Mouse (Mus musculus) kidney, adult 2 months (tissue): Measurements from ENCODE around the gene Adamtsl3. TPM values are rescaled to one million over a fixed set of nuclear protein-coding genes. Genes with fewer than 3 reads are reported as not detected.

Experiments used
- DNase-seq: peaks from one replicate; pipeline ENCODE4 v3.0.0; 2021
- H3K27ac ChIP-seq: fragments of 200-500 bp; 2 replicates; pipeline ENCODE4 v1.5.1; 2012; ENCODE audit warnings: low read depth, low read length, control low read depth, inconsistent platforms; ENCODE audit not compliant: insufficient read depth
- H3K27me3 ChIP-seq: fragments of 200-500 bp; replicated peaks from 2 replicates; pipeline ENCODE4 v1.6.1; 2012; ENCODE audit warnings: mild to moderate bottlenecking, moderate library complexity, low read length, inconsistent platforms; ENCODE audit not compliant: control insufficient read depth, insufficient read depth
- H3K36me3 ChIP-seq: fragments of 200-500 bp; 2 replicates; pipeline ENCODE4 v1.6.1; 2012; ENCODE audit warnings: mild to moderate bottlenecking, moderate library complexity, low read length, inconsistent platforms; ENCODE audit not compliant: control insufficient read depth, insufficient read depth
- H3K4me1 ChIP-seq: fragments of 200-500 bp; 2 replicates; pipeline ENCODE4 v1.6.1; 2011; ENCODE audit warnings: low read length; ENCODE audit not compliant: control insufficient read depth, insufficient read depth
- H3K4me3 ChIP-seq: fragments of 200-500 bp; 2 replicates; pipeline ENCODE4 v1.5.1; 2011; ENCODE audit warnings: mild to moderate bottlenecking, low read depth, low read length, control low read depth; ENCODE audit not compliant: insufficient read depth
- CTCF ChIP-seq: fragments of 200-500 bp; conservative IDR thresholded peaks from 2 replicates; pipeline ENCODE4 v1.5.1; 2011; ENCODE audit warnings: low read depth, mild to moderate bottlenecking, control low read depth, low read length, moderate library complexity, mixed read lengths; ENCODE audit not compliant: insufficient read depth, insufficient read length
- POLR2A ChIP-seq: fragments of 200-500 bp; IDR thresholded peaks from one replicate; pipeline ENCODE4 v1.6.1; 2011; ENCODE audit warnings: low read depth, low read length, control low read depth
- WGBS: fragments of 180-500 bp; shearing (Covaris S2); methylation state at CpG from one replicate; pipeline ENCODE4 v1.1.7; 2018; 5-methylcytosine and 5-hydroxymethylcytosine counted together
- polyA plus RNA-seq: library from polyadenylated mRNA; depleted of rRNA; stranded (reverse); fragments of >200 nt; gene quantifications from 2 replicates; pipeline ENCODE4 v1.2.3, GENCODE M21; 2012

Adamtsl3 gene
- polyA plus RNA-seq, 1 experiment = 0.41 TPM

DNA sequence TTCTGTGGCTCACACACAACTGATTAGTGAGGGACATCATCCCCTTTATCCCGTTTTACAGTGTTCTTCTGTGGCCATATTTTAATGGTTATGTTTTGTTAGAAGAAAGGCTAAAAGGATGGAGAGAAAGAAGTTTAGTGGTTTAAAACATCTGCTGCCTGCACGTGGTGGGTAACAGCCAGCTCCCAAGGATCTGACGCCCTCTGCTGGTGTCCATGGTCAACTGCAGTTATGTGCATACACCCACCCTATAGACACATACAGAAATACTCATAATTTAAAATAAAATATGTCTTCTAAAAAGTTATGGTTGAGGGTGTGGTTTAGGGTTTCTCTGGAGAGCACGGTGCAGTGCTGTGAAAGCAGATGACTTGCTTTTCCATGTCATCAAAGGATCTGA lies 3.0 kb downstream of the Adamtsl3 start:
- DNase-seq = no peak
- H3K4me1 ChIP-seq = no peaks in the 10 kb centered on the region
- 72% methylated on average over 4 of the region's 4 CpGs for WGBS
- H3K4me3 ChIP-seq = no peak overlapping the region
- TF ChIP-seq CTCF (no peak), POLR2A (no peak)
- no peak overlapping the region for H3K27ac ChIP-seq
- no peaks in the 10 kb centered on the region for H3K27me3 ChIP-seq
- H3K36me3 ChIP-seq = no peaks in the 10 kb centered on the region

DNA sequence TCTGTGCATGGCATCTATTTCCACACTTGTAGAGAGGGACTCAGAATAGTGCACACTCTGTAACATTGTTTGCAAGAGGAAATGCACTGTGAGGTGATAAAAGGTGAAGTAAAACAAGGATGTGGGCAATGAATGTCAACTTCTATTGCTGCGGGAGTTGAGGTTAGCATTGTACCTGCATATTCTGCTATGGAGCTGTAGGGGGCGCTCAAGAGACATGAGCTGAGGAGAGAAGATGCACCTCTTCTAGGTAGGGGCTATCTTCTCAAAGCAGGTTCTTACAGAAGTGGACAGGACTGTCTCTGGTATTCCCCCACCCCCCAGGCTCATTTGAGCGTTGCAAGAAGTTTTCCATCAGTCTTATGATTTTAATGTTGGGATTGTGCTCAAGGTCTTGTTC lies 3.7 kb downstream of the Adamtsl3 start:
- Histone ChIP-seq H3K4me3 (no peak overlapping the region), H3K36me3 (no peaks in the 10 kb centered on the region), H3K4me1 (no peaks in the 10 kb centered on the region), H3K27ac (no peak overlapping the region), H3K27me3 (no peaks in the 10 kb centered on the region)
- TF ChIP-seq CTCF = peak; percentile 41; the same call in 1 of the 2 replicates
- TF ChIP-seq POLR2A = no peak
- DNase-seq = no peak
- 58% methylated on average over 3 of the region's 3 CpGs for WGBS

DNA sequence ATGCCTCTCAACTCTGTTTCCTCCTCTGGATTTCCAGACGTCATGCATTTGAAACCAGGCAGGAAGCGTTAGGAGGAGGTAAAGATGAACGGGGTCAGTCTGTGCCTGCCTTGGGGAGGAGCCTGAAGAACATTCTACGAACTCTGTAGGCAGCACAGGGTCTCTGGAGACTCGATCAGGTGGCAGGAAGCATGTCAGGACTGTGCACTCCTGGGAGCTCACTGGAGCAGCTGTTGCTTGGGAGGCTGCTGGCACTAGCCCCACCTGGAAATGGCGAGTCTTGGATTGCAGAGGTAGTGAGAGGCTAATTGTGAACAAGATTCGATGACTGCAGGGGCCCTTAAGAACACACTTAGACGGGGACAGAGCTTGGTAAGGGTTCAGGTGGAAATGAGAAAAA lies 6.0 kb downstream of the Adamtsl3 start:
- no peak for DNase-seq
- Histone ChIP-seq H3K4me1 (no peaks in the 10 kb centered on the region), H3K27me3 (no peaks in the 10 kb centered on the region), H3K4me3 (no peak overlapping the region), H3K27ac (no peak overlapping the region), H3K36me3 (no peaks in the 10 kb centered on the region)
- TF ChIP-seq POLR2A = no peak
- TF ChIP-seq CTCF = no peak
- 21% methylated on average over 8 of the region's 8 CpGs for WGBS

DNA sequence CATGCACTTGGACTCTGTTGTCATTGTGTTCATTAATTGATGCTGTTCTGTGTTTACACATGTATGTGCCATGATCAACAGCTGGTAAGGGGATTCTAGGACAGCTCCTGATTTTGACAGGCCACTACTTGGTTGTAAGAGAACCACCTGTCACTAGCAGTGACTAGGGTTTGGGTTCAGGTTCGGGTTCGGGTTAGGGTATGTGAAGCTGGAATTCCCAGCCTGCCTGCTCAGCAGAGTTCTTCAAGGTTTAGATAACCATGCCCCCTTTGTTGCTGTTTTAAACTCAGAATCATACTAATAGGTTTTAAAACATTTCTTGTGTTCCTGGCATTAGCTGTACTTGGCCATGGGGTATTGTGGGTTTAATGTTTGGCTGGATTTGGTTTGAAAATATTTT lies 11.2 kb downstream of the Adamtsl3 start:
- no peak for TF ChIP-seq POLR2A
- TF ChIP-seq CTCF = no peak
- no peak overlapping the region for H3K4me3 ChIP-seq
- no peaks in the 10 kb centered on the region for H3K4me1 ChIP-seq
- no peaks in the 10 kb centered on the region for H3K27me3 ChIP-seq
- no peak overlapping the region for H3K27ac ChIP-seq
- no peaks in the 10 kb centered on the region for H3K36me3 ChIP-seq
- no peak for DNase-seq
- WGBS = 65% methylated on average over 2 of the region's 2 CpGs

DNA sequence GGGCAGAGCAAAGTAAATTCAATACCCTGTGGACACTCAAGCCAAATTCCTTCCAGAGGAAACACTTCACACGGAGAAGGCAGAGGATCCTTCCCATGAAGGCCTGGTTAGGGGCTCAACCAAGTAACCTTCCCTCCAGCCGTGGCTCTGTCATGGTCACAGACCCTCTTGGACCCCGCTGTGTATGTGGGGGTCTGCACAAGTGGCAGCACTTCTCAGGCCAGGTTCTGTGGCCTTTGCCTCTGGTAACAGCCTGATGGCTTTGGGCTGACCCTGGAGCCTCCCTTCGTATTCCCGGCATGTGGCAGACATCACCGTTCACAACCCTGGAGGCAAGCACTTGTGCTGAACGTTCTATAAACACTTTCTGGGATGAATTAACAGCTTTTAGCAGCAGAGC lies 14.3 kb downstream of the Adamtsl3 start:
- TF ChIP-seq POLR2A = no peak
- TF ChIP-seq CTCF = no peak
- Histone ChIP-seq H3K27ac (no peak overlapping the region), H3K36me3 (no peaks in the 10 kb centered on the region), H3K4me3 (no peak overlapping the region), H3K27me3 (no peaks in the 10 kb centered on the region), H3K4me1 (no peaks in the 10 kb centered on the region)
- no peak for DNase-seq
- WGBS = 75% methylated on average over 7 of the region's 7 CpGs

DNA sequence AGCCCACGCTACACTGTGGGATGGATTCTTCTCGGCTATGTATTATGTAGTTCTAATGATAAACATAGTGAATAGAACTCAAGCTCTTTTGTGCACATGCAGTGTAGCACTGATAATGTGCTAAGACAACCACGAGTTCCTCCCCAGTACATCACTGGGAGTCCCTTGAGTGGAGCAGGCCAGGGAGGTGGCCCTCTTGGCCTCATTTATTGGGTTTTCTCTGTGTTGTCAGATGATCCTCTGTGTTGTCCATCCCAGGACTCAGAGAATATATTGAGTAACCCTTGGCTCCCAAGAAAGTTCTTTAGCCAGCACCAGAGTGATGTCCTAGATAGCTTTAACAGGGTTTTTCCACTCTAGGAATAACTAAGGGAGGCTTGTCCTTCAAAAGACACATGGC lies 14.9 kb downstream of the Adamtsl3 start:
- H3K27me3 ChIP-seq = no peaks in the 10 kb centered on the region
- TF ChIP-seq POLR2A (no peak), CTCF (no peak)
- no peak overlapping the region for H3K27ac ChIP-seq
- WGBS = 83% methylated on average over 3 of the region's 3 CpGs
- no peak overlapping the region for H3K4me3 ChIP-seq
- no peaks in the 10 kb centered on the region for H3K36me3 ChIP-seq
- no peaks in the 10 kb centered on the region for H3K4me1 ChIP-seq
- DNase-seq = no peak

DNA sequence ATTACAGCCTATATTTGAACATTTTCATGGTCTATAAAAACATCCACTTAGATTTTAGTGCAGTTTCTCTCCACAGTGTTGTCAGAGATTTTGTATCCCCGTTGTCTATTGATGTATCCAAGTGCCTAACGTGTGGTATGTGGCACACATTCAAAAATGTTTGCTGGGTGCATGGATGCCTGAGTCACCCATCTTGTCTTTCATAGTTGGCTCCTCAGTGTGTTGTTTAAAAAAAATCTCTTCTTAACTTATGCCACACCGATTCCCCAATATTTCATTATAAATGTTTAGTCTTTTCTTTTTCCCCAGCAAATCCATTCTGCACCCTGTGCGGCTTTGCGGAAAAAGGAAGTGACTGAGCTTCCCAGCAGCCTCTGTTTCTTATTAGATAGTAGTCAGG lies 23.7 kb downstream of the Adamtsl3 start:
- Histone ChIP-seq H3K36me3 (no peaks in the 10 kb centered on the region), H3K27ac (no peak overlapping the region), H3K4me3 (no peak overlapping the region), H3K4me1 (no peaks in the 10 kb centered on the region), H3K27me3 (no peaks in the 10 kb centered on the region)
- WGBS = 79% methylated on average over 5 of the region's 5 CpGs
- TF ChIP-seq POLR2A = no peak
- no peak for TF ChIP-seq CTCF
- DNase-seq = no peak

DNA sequence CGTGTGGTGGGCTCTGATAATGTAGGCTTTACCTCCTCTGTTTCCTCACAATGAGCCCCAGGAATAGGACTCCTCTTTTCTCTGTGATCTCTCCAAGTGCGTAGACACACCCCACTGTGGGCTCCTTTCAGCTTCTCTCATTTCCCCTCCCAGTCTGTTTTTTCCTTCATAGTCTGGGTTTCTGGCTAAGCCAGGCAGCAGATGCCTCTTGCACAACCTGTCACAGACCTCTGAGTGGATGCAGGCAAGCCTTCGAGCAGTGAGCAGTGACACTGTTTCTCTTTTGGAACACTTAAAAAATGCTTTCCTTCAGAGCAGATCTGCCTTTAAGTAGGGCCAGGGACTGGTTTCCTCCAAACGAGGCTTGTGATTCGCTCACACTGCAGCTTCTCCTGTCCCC lies 24.2 kb downstream of the Adamtsl3 start:
- DNase-seq = no peak
- no peaks in the 10 kb centered on the region for H3K36me3 ChIP-seq
- no peak overlapping the region for H3K4me3 ChIP-seq
- H3K27ac ChIP-seq = no peak overlapping the region
- no peaks in the 10 kb centered on the region for H3K4me1 ChIP-seq
- WGBS = 82% methylated on average over 5 of the region's 5 CpGs
- no peaks in the 10 kb centered on the region for H3K27me3 ChIP-seq
- TF ChIP-seq CTCF = no peak
- no peak for TF ChIP-seq POLR2A
